Mouse (Mus musculus) spleen, adult 2 months (tissue): ENCODE results near the gene Sytl1. TPM values are rescaled to one million over a fixed set of nuclear protein-coding genes. Genes with fewer than 3 reads are reported as not detected.

ENCODE experiments used
- DNase-seq, 2 experiments: peaks; one replicate each; pipeline versions ENCODE4 v3.0.0 to v3.0.0-alpha.2; 2012 to 2021; ENCODE audit warnings: low spot score in 2 of 2, low read depth in 1 of 2
- H3K27ac ChIP-seq: fragments of 200-500 bp; 2 replicates; pipeline ENCODE4 v1.5.1; 2012; ENCODE audit warnings: low read length, inconsistent platforms; ENCODE audit not compliant: insufficient read depth
- H3K27me3 ChIP-seq: fragments of 200-500 bp; 2 replicates; pipeline ENCODE4 v1.6.1; 2012; ENCODE audit warnings: mild to moderate bottlenecking, moderate library complexity, low read length, inconsistent platforms; ENCODE audit not compliant: control insufficient read depth, insufficient read depth
- H3K36me3 ChIP-seq: fragments of 200-500 bp; 2 replicates; pipeline ENCODE4 v1.6.1; 2012; ENCODE audit warnings: mild to moderate bottlenecking, low read length, inconsistent platforms; ENCODE audit not compliant: control insufficient read depth, insufficient read depth
- H3K4me1 ChIP-seq: fragments of 200-500 bp; 2 replicates; pipeline ENCODE4 v1.6.1; 2011; ENCODE audit warnings: inconsistent platforms; ENCODE audit not compliant: control insufficient read depth, insufficient read depth, insufficient read length
- H3K4me3 ChIP-seq: fragments of 200-500 bp; 2 replicates; pipeline ENCODE4 v1.5.1; 2011; ENCODE audit warnings: mild to moderate bottlenecking, inconsistent platforms; ENCODE audit not compliant: insufficient read depth, insufficient read length; ENCODE audit errors: extremely low read depth
- CTCF ChIP-seq: fragments of 200-500 bp; IDR thresholded peaks from 2 replicates; pipeline ENCODE4 v1.5.1; 2011; ENCODE audit warnings: mild to moderate bottlenecking, inconsistent platforms; ENCODE audit not compliant: insufficient read depth, insufficient read length, insufficient replicate concordance; ENCODE audit errors: extremely low read depth
- POLR2A ChIP-seq: fragments of 200-500 bp; IDR thresholded peaks from 2 replicates; pipeline ENCODE4 v1.6.1; 2011; ENCODE audit warnings: low read depth, low read length, inconsistent platforms
- WGBS: fragments of 180-500 bp; shearing (Covaris S2); methylation state at CpG from one replicate; pipeline ENCODE4 v1.1.7; 2018; 5-methylcytosine and 5-hydroxymethylcytosine counted together
- polyA plus RNA-seq: library from polyadenylated mRNA; depleted of rRNA; stranded (reverse); fragments of >200 nt; gene quantifications from 2 replicates; pipeline ENCODE4 v1.2.3, GENCODE M21; 2012

Sytl1 gene
- polyA plus RNA-seq, 1 experiment: 7.1 TPM

DNA sequence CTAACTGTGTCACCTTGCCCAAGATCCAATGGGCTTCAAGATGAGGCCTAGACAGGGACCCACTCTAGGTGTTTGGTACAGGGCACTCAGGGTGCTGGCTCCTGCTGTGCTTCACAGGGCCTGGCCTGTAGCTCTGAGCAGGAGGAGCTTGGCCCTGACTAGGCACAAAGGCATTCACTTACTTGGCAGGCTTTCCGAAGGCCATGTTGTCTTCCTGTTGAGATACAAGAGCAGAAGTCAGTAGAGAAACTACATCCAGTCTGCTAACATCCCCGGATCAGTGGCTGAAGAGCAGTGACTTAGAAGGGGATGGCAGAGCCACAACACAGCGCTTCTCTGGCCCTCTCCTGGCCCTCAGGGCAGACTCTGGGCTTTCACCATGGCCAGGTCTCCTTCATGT is 6.7 kb upstream of the Sytl1 start:
- peak overlapping the region; percentile 46; the same call in 1 of the 2 replicates for H3K27ac ChIP-seq
- 88% methylated on average over 3 of the region's 3 CpGs for WGBS
- H3K4me3 ChIP-seq: no peak overlapping the region
- no peak for TF ChIP-seq CTCF
- TF ChIP-seq POLR2A: no peak
- no peaks in the 10 kb centered on the region for H3K4me1 ChIP-seq
- no peaks in the 10 kb centered on the region for H3K27me3 ChIP-seq
- H3K36me3 ChIP-seq: peaks cover 39% of the 10 kb centered on the region
- DNase-seq: no peak

- 77% methylated on average over 3 of the region's 3 CpGs for WGBS
- Histone ChIP-seq H3K27me3 (no peaks in the 10 kb centered on the region), H3K36me3 (peaks cover 38% of the 10 kb centered on the region), H3K27ac (no peak overlapping the region), H3K4me1 (no peaks in the 10 kb centered on the region), H3K4me3 (no peak overlapping the region)
- DNase-seq: no peak
- TF ChIP-seq CTCF (no peak), POLR2A (no peak)
These were observed 6.0 kb upstream of the Sytl1 start for GRCm38 (mm10) chr4:133268931-133269330.

DNA sequence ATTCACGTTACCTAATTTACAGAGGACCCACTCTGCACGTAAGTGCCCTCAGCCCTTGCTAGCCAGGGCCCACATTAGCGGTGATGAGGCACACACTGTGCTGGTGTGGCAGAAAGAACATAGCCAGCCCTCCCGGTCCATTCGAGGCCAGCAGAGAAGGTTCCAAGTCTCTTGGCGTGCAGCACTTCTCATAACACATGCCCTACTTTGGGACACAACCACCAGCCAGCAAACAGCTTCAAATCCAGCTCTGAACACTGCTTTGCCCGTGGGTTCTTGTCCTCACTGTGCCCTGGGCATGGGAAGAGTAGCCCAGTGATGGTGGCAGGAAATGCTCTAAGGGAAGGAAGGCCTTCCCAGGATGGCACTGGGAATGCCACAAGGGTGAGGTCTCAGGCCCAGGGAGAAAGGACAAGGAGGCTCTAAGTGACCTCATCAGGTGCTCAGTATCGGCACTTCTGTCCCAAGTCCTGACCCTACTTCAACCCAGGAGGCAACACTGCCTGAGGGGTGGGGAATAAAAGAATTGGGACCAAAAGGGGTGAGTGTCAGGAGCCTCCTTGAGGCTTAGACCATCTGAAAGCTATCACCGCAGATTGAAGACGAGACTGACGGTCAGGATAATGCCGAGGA is 3.5 kb upstream of the Sytl1 start:
- Histone ChIP-seq H3K4me3 (no peak overlapping the region), H3K27ac (no peak overlapping the region; the same call in 1 of the 2 replicates), H3K4me1 (no peaks in the 10 kb centered on the region; the same call in 1 of the 2 replicates), H3K27me3 (no peaks in the 10 kb centered on the region), H3K36me3 (peaks cover 38% of the 10 kb centered on the region)
- no peak for TF ChIP-seq POLR2A
- TF ChIP-seq CTCF: no peak
- 94% methylated on average over 12 of the region's 12 CpGs for WGBS
- no peak for DNase-seq

- Histone ChIP-seq H3K4me3 (no peak overlapping the region), H3K4me1 (no peaks in the 10 kb centered on the region; the same call in 1 of the 2 replicates), H3K27me3 (no peaks in the 10 kb centered on the region), H3K36me3 (peaks cover 38% of the 10 kb centered on the region), H3K27ac (0 out of 2 replicates have a peak overlapping the region, but pooled peaks have one; percentile 39)
- no peak for DNase-seq
- TF ChIP-seq CTCF (no peak), POLR2A (no peak)
- WGBS: 90% methylated on average over 4 of the region's 4 CpGs
These were observed 2.8 kb upstream of the Sytl1 start for GRCm38 (mm10) chr4:133265759-133266158.

- Histone ChIP-seq H3K4me3 (no peak overlapping the region), H3K27me3 (no peaks in the 10 kb centered on the region), H3K36me3 (peaks cover 38% of the 10 kb centered on the region), H3K27ac (0 out of 2 replicates have a peak overlapping the region, but pooled peaks have one; percentile 39), H3K4me1 (no peaks in the 10 kb centered on the region; the same call in 1 of the 2 replicates)
- 81% methylated on average over 3 of the region's 3 CpGs for WGBS
- TF ChIP-seq POLR2A: no peak
- no peak for TF ChIP-seq CTCF
- DNase-seq: no peak
These were observed 2.4 kb upstream of the Sytl1 start for GRCm38 (mm10) chr4:133265297-133265696.

DNA sequence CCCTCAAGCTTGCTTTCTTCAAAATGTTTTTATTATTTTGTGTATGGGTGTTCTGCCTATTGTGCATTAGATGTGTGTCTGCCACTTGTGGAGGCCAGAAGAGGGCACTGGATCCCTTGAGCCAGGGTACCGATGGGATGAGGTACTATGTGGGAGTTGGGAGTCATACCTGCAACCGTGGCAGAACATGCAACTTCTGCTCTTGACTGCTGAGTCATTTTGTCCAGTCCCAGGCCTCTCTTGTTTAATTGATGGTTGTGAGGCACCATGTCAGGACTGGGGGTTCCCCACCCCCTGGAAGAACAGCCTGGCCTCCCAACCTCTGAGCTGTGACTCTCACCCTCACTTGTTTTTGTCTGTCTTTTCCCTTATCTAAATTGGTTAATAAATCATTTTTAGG is 1.6 kb upstream of the Sytl1 start:
- WGBS: 62% methylated on average over 2 of the region's 2 CpGs
- H3K27me3 ChIP-seq: no peaks in the 10 kb centered on the region
- no peak overlapping the region for H3K4me3 ChIP-seq
- DNase-seq: no peak
- H3K36me3 ChIP-seq: peaks cover 37% of the 10 kb centered on the region
- TF ChIP-seq CTCF (no peak), POLR2A (no peak)
- H3K27ac ChIP-seq: no peak overlapping the region
- H3K4me1 ChIP-seq: no peaks in the 10 kb centered on the region; the same call in 1 of the 2 replicates

DNA sequence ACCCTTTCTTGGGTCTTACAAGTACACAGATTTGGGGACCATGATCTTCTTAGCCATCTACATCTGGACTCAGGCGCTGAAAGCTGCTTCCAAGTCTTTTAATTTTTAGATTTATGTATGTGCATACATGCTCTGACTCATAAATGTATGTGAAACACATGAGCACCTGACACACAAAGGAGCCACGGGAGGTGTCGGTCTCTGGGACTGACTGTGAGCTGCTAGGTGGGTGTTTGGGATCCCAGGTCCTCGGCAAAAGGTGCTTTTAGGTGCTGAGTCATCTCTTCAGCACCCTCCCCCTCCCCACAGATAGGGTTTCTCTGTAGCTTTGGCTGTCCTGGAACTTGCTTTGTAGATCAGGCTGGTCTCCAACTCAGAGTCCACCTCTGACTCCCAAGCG is 843 bp upstream of the Sytl1 start:
- Histone ChIP-seq H3K27me3 (no peaks in the 10 kb centered on the region), H3K27ac (no peak overlapping the region), H3K36me3 (peaks cover 29% of the 10 kb centered on the region), H3K4me3 (no peak overlapping the region), H3K4me1 (no peaks in the 10 kb centered on the region; the same call in 1 of the 2 replicates)
- DNase-seq: no peak
- TF ChIP-seq POLR2A: no peak
- TF ChIP-seq CTCF: no peak
- 75% methylated on average over 5 of the region's 5 CpGs for WGBS
